Mouse (Mus musculus) splenic B cell, adult 2 months (primary cell): ENCODE measurements around the gene Scaf1.

Source experiments
- DNase-seq: peaks from one replicate; pipeline ENCODE4 v3.0.0-alpha.2; 2011; ENCODE audit warnings: low read depth, low spot score
- H3K27me3 ChIP-seq: 2 replicates; pipeline ENCODE4 v1.6.1; 2012; ENCODE audit warnings: mild to moderate bottlenecking, low read length, moderate library complexity, mixed read lengths; ENCODE audit not compliant: control insufficient read depth, poor library complexity, insufficient read depth, severe bottlenecking
- H3K36me3 ChIP-seq: 2 replicates; pipeline ENCODE4 v1.6.1; 2012; ENCODE audit warnings: mild to moderate bottlenecking, low read length, moderate library complexity, mixed read lengths; ENCODE audit not compliant: control insufficient read depth, poor library complexity, insufficient read depth, severe bottlenecking

Gene Scaf1

DNA sequence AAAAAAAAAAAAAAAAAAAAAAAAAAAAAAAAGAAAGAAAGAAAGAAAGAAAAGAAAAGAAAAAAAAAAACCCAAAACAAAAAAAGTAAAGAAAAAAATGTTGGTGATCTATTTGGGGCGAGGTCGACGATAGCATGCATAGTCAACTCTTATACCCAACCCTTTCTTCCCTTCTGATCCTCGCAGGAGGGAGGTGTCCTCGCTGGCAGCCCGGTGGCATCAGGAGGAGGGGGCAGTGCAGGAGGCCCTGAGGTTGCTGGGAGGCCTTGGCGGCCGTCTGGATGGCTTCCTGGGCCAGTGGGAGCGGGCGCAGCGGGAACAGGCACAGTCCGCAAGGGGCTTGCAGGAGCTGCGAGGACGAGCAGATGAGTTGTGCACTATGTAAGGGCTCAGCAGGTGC is 62.6 kb downstream of the Scaf1 start:
- no peak for DNase-seq
- no peaks in the 10 kb centered on the region for H3K36me3 ChIP-seq
- H3K27me3 ChIP-seq, result no peaks in the 10 kb centered on the region
